Mouse (Mus musculus) lung, postnatal 4 days (tissue): ENCODE data around the gene Mtor.

Experiments used
- DNase-seq, 2 experiments: peaks; one replicate each; pipeline ENCODE4 v3.0.0; 2021

Gene Mtor

GRCm38 (mm10) chr4:148533613-148534328, 85.4 kb downstream of the Mtor start:
- no peak for DNase-seq

GRCm38 (mm10) chr4:148535876-148536275, 87.5 kb downstream of the Mtor start:
- DNase-seq, result no peak

GRCm38 (mm10) chr4:148549106-148549505, 100.7 kb downstream of the Mtor start:
- DNase-seq, result no peak

GRCm38 (mm10) chr4:148557766-148558165, 109.4 kb downstream of the Mtor start:
- DNase-seq, result no peak

GRCm38 (mm10) chr4:148558297-148559000, 110.0 kb downstream of the Mtor start, which contains the start of gene Exosc10:
TSS of gene Exosc10 (plus strand) at chr4:148558429.
- peak; percentile 90 to 92 for DNase-seq

- DNase-seq, result no peak
Measured at GRCm38 (mm10) chr4:148562676-148563075, 114.3 kb downstream of the Mtor start.

GRCm38 (mm10) chr4:148563595-148563994, 115.2 kb downstream of the Mtor start:
- no peak for DNase-seq

GRCm38 (mm10) chr4:148570138-148570537, 121.7 kb downstream of the Mtor start:
- no peak for DNase-seq

GRCm38 (mm10) chr4:148570693-148571295, 122.4 kb downstream of the Mtor start:
- no peak for DNase-seq

GRCm38 (mm10) chr4:148573222-148573621, 124.8 kb downstream of the Mtor start:
- DNase-seq, result no peak

- DNase-seq, result no peak
Measured at GRCm38 (mm10) chr4:148580765-148581164, 132.4 kb downstream of the Mtor start.

- no peak for DNase-seq
Measured at GRCm38 (mm10) chr4:148581422-148581821, 133.0 kb downstream of the Mtor start.

GRCm38 (mm10) chr4:148583257-148583656, 134.8 kb downstream of the Mtor start:
- no peak for DNase-seq

GRCm38 (mm10) chr4:148586648-148587047, 138.2 kb downstream of the Mtor start:
- DNase-seq, result no peak

- peak in 1 of 2 experiments; percentile 43 for DNase-seq
Measured at GRCm38 (mm10) chr4:148588793-148589192, 140.4 kb downstream of the Mtor start.

- DNase-seq, result peak in 1 of 2 experiments; percentile 28
Measured at GRCm38 (mm10) chr4:148589565-148589964, 141.2 kb downstream of the Mtor start.

GRCm38 (mm10) chr4:148590421-148591170, 142.2 kb downstream of the Mtor start:
- no peak for DNase-seq

GRCm38 (mm10) chr4:148591171-148591630, 142.8 kb downstream of the Mtor start, which contains the start of gene Srm:
TSS of gene Srm (plus strand) at chr4:148591503.
- peak; percentile 98 to 99 for DNase-seq

GRCm38 (mm10) chr4:148591637-148592380, 143.4 kb downstream of the Mtor start:
- no peak for DNase-seq

GRCm38 (mm10) chr4:148593996-148594395, 145.6 kb downstream of the Mtor start:
- DNase-seq, result peak in 1 of 2 experiments; percentile 20

- DNase-seq, result peak in 1 of 2 experiments; percentile 4
Measured at GRCm38 (mm10) chr4:148595916-148596315, 147.5 kb downstream of the Mtor start.

- DNase-seq, result peak in 1 of 2 experiments; percentile 8
Measured at GRCm38 (mm10) chr4:148596731-148597130, 148.3 kb downstream of the Mtor start.
